Mouse (Mus musculus): ENCODE measurements around the gene Olfr730.

DNA sequence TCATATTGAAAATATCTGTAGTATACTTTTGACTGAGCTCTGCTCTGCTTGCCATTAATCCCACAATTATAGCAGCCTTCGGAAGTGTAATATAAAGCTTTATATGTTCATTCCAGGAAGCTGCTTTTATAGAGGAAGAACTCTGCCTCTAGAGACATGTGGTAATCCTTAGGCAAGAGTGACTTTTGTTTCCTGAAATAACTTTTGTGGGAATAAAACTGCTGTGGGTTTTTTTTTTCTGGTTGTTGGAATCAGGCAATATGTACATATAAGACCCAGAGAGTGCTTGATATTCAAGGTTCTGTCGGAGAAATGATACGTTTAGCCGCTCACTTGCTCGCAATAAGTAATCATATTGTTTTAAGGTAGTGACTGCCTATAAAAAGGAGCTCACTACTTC, 45.4 kb downstream of the Olfr730 start, which contains the start of gene Olfr728:
- TF ChIP-seq POLR2A (IDR thresholded peaks at IDR 0.05; ENCODE audit: insufficient read length, low read depth) (no peak), TCF12 (IDR thresholded peaks at IDR 0.05; ENCODE audit: insufficient read depth, poor library complexity, severe bottlenecking) (no peak), USF1 (IDR thresholded peaks at IDR 0.05; ENCODE audit: low read depth) (no peak)

Data from myocyte (in vitro differentiated cells).